Mouse (Mus musculus): ENCODE measurements around the gene Rnf19b.

The Rnf19b gene

GRCm38 (mm10) chr4:129120520-129121445, 62.7 kb downstream of the Rnf19b start:
- DNase-seq (ENCODE audit: low spot score), result peak; percentile 81

GRCm38 (mm10) chr4:129121569-129122086, 63.6 kb downstream of the Rnf19b start, which contains the start of gene Hpca:
Gene Hpca (minus strand): TSS chr4:129122036.
- no peak for DNase-seq (ENCODE audit: low spot score)

GRCm38 (mm10) chr4:129122107-129122506, 64.0 kb downstream of the Rnf19b start:
- no peak for DNase-seq (ENCODE audit: low spot score)

- no peak for DNase-seq (ENCODE audit: low spot score)
Measured at GRCm38 (mm10) chr4:129122719-129123118, 64.6 kb downstream of the Rnf19b start.

- DNase-seq (ENCODE audit: low spot score), result no peak
Measured at GRCm38 (mm10) chr4:129124652-129125146, 66.6 kb downstream of the Rnf19b start.

- no peak for DNase-seq (ENCODE audit: low spot score)
Measured at GRCm38 (mm10) chr4:129125736-129126451, 67.8 kb downstream of the Rnf19b start.

- no peak for DNase-seq (ENCODE audit: low spot score)
Measured at GRCm38 (mm10) chr4:129128582-129129338, 70.7 kb downstream of the Rnf19b start.

GRCm38 (mm10) chr4:129129387-129129786, 71.3 kb downstream of the Rnf19b start:
- no peak for DNase-seq (ENCODE audit: low spot score)

GRCm38 (mm10) chr4:129130149-129130548, 72.1 kb downstream of the Rnf19b start:
- peak; percentile 86 for DNase-seq (ENCODE audit: low spot score)

GRCm38 (mm10) chr4:129130755-129131303, 72.8 kb downstream of the Rnf19b start:
- peak; percentile 74 for DNase-seq (ENCODE audit: low spot score)

GRCm38 (mm10) chr4:129134799-129135585, 76.9 kb downstream of the Rnf19b start:
- DNase-seq (ENCODE audit: low spot score), result peak; percentile 96

Data from embryo, embryonic 10.5 days (tissue).